Mouse (Mus musculus): Measurements from ENCODE around the gene Mcf2l. TPM values are rescaled to one million over a fixed set of nuclear protein-coding genes. Genes with fewer than 3 reads are reported as not detected.

Mcf2l gene
- total RNA-seq, 4 experiments from 2014 or later = 55.6 to 85.0 (median 65.1) TPM

DNA sequence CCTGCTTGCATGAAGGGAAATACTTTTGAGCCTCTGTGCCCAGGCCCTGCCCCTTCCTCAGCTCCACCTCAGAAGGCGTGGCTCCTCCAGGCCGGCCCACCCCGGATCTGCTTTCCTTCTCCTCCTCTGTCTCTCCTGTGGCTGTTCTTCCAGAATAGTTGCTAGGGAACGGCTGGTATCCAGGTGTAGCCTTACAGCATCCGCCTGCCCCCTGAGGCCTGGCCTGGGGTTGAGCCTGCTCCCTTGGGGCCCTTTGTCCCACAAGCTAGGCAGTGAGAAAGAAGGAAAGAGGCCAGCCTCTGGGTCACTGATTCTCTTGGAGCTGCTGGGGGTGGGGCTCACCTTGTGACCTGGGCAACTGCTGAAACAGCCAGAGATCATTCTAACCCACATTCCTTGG is 38.4 kb downstream of the Mcf2l start:
- no peak for DNase-seq (ENCODE audit: low spot score)

DNA sequence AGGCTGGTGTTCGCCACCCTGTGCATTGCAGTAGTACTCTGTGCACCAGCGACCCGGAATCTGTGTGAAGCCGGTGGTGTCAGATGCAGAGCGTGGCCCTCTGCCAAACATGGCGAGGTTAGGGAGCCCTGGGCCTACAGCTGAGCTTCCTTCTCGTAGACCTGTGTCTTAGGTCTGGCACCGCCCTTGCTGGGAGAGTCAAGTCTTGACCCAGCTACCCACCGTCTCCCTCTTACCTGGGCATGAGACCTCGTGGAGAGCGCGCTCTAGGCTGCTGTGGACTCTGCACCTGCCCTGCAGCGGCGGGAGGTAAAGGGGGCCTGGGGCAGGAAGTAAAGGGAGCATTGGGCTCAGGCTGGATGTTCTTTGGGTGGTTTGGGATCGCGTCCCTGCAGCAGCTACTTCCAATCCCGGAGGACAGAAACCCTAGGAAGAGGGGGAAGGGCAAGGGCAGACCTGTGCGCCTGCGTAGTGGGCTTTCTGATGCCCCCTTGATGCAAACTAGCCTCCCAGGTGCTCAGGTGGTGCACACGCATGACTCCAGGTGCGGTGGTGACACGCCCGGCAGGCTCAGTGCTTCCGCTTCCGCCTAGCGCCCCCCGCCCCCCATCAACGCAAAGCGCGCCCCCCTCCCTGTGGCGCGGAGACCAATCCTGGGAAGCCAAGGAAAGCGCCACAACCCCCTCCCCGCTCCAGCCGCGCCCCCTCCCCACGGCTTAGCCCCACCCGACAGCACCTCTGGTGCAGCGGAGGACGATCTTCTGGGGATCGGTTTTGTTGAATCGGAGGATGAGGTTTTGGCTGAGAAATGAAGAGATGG is 41.8 kb downstream of the Mcf2l start:
- no peak for DNase-seq (ENCODE audit: low spot score)

DNA sequence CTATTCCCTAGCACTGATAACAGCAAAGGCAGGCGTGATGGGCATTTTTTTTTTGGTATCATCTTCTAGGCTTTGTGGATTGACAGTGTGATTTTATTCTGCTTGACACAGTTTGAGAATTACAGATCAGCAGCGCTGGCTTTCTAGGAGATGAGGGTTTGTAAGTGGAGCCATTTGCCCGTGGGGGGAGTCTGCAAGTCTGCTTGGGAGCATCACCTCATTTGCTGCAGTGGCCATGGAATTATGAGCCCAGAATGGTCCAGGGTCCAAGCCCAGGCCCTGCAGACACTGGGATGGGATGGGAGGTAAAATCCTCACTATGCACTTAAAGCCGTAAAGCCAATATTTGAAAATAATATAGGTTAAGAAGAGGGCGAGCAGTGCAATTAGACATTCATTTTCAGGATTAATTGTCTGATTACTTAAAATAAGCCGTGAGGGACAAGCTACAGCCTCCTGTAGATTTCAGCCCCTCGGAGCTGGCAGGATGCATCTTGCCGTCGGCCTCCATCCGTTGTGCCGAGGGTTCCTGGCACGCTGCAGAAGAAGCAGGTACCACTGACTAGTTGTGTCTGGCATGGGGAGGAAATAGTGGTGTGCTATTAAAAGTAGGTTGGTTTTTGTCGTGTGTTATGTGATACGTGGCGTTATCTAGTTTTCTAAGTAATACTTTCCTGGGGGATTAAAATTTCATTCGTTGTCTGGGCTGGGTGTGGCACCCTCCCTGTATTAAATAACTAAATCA is 42.7 kb downstream of the Mcf2l start:
- no peak for DNase-seq (ENCODE audit: low spot score)

DNA sequence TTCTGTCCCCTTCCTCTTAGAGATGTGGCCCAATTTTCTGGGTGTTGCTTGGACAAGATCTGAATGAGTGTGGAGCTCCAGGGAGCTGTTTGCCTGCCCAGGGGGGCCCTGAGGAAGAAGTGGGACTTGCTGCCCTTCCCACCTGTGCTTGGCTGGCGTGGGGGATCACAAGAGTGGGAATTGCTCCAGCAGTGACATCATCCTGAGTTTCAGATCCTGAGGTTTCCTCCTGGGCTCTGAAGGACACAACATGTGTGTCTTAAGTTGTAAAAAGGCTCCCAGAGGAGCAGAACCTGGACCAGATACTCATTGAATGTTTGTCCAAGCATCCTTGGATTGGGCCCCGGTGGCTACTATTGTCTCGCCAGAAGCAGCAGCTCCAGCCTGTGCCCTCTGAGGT is 43.4 kb downstream of the Mcf2l start:
- no peak for DNase-seq (ENCODE audit: low spot score)

DNA sequence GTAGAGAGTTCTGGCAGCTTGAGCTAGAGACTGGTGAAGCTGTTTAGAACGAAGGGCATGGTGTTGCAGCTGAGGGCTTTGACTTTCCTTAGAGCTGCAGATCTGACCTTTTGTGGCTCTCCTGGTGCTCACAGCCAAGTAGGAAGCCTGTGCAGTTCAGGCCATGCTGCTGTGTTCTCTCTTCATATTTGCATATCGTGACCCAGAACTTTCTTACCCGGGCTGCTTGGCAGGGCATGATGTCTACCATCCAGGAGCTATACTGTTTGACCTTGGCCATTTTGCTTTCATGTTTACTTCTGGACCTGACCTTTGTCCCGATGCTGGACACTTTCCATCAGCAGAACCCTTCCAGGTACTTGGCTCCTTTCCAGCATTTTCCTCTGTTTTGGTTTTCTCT is 44.2 kb downstream of the Mcf2l start:
- DNase-seq (ENCODE audit: low spot score) = no peak

DNA sequence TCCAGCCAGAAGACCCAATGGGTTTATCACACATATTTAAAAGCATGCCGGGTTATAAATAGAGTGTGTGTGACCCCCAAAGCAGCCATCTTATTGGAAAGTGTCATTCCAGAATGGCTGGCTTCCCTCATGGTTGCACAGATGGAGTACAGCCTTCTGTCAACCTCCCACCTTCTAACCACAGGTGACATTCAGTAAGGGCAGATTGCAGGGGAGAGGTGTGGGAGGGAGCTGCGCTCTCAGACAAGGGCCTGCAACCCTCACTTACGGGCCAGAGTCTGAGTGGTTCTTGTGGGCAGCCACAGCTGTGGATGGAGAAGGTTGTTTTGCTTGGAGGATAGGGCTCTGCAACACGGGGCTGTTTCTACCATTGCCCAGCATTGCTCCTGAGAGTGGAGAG is 47.0 kb downstream of the Mcf2l start:
- no peak for DNase-seq (ENCODE audit: low spot score)

DNA sequence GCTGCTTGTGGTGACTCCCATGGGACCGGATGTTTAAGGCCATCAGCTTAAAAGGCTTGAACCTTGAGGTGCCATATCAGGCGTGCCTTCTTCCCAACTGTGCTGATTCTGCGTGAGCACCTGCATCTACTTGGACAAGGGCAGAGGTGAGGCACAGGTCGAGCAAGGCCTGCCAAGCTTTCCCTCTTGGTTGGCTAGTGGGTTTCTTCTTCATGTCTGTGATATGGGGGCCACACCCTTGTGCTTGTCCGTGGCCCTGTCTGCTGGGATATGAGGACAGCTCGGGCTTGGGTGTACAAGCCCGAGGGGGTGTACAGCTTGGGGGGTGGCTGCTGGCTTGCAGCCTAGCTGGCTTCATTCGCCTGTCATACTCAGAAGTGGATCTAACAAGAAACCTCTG is 51.4 kb downstream of the Mcf2l start:
- DNase-seq (ENCODE audit: low spot score) = no peak

DNA sequence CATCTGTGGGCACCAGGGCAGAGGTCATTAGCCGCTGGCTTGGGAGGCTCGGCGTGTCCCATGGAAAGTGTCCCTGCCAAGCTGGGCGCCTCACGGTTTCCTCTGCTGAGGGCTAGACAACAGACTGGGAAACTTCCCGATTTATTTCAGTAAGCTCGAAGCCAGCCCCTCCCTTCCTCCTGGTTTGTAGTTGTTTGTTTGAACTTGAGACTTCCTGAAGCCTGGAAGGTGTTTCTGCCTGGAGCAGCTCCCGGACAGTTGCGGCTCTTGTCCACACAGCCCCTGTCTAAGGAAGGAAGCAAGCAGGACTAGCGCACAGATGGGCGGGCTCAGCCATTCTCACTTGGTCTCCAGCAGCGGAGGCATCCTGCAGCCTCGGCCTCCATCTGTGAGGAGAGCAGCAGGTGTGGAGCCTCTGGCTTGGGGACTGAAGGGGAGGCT is 52.4 kb downstream of the Mcf2l start:
- DNase-seq (ENCODE audit: low spot score) = peak; percentile 77

DNA sequence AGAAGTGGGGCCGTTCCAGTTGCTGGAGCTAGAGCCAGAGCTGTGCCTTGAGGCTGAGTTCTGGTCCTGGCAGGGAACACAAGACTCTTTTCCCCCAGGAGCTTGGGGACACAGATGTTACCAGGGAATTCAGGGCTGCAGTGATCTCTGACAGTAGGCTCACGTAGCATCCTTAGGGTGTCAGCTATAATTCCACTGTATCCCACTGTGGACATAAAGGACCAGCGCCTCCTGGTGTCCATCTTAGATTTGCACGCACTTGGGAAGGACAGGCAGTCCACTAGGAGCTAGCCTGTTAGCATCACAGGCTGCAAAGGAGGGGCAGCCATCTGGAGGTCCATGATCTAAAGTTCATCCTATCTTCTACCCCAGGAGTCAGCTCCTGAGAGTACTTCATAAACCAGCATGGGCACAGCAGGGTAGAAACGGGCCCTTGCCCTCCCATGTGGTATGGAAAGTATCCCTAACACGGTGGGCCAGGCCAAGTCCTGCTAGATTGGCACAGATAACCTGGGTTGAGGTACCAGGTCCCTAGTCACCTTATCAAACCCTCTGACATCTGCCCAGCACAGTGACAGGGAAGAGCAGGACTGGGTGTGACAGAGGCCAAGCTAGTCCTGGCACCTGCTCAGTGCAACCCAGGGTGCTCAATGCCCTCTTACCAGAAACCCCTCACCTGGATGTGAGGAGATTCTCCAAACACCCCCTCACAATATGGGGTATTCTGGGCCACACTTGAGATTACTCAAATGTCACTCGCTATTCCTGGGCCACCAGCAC is 53.8 kb downstream of the Mcf2l start:
- peak; percentile 76 for DNase-seq (ENCODE audit: low spot score)

DNA sequence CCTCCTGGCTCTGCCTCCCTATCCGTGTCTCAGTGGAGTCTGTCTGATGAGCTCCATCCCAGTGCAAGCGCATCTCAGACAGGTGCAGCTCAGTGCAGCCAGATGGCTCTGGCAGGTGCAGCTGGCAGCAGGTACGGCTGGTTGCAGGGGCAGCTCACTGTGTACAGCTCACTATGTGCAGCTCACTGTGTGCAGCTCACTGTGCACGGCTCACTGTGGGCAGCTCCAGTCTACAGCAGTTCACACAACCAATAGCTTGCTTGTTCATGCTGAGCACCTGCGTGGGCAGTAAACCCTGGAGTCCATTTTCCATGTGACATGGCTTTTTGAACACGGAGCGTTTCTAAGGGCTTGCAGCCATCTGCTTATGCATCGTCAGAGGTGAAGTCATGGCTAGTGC is 54.4 kb downstream of the Mcf2l start:
- DNase-seq (ENCODE audit: low spot score) = no peak

DNA sequence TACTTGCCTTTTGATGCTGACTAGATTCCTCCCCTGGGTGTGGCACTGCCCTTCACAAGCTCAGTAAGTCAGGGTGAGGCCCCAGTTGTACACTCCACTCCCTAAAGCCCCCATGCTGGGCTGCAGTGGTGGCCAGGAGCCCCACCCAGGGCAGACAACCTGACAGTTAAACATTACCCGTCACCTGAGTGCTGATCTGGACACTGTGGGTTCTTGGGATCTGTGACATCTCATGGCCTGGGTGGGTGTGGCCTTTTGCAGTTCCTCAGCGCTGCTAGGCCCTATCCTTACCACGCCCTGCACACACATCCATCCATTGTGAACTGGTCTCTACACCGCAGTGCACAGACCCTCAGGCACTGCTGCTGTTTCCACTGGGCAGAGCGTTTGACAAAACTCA is 55.3 kb downstream of the Mcf2l start:
- DNase-seq (ENCODE audit: low spot score) = no peak

DNA sequence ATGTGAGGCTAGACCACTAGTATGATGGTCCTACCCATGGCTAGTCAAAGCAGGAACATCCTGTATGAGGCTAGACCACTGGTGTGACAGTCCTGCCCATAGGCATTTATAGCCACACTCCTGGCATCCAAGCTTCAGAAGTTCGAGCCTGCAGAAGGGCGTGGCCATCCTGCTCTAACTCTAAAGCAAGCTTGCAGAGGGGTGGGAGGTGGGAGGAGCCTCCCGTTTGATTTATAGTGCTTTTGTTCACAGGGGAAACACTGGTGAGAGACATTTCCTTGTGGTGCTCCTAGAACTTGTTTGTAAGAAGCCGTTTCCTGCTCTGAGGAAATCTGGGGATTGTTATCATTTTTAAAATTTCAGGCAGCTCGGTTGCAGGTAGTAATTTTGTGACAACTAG is 56.7 kb downstream of the Mcf2l start:
- DNase-seq (ENCODE audit: low spot score) = peak; percentile 49

DNA sequence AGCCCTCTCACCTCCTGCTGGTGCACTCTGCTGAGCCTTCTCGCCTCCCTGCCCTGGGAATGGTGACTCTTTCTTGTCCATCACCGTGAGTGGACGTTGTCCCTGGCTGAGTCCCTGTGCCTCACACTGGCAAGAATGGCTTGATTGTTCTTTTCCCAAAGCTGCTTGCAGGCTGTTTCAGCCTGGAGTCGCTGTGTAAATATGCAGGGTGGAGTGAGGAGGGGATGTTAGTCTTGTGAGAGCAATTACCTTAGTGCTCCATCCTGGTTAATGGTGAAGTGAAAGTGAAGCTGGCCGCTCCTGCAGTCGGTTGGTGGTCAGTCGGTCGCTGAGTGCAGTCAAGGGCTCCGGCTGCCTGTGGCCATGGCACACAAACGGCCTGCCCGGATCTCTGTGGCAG is 57.8 kb downstream of the Mcf2l start:
- DNase-seq (ENCODE audit: low spot score) = no peak

DNA sequence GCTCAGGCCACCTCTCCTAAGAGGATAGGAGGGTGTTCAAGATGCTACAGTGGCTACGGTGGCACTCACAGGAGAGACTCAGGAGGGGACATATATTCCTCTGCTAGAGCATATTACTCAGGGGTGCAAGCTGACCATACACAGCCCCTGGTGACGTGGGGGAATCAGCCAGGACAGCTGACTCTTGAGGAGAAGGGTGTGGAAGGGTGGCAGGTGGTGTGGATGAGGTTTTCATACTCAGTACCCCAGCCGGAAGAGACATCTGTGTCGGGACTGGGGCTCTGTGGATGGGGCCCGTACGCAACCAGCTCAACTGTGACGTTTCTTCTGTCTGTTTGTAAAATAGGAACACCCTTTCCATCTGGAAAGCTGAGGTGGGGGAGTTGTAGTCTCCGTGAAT is 58.9 kb downstream of the Mcf2l start:
- no peak for DNase-seq (ENCODE audit: low spot score)

DNA sequence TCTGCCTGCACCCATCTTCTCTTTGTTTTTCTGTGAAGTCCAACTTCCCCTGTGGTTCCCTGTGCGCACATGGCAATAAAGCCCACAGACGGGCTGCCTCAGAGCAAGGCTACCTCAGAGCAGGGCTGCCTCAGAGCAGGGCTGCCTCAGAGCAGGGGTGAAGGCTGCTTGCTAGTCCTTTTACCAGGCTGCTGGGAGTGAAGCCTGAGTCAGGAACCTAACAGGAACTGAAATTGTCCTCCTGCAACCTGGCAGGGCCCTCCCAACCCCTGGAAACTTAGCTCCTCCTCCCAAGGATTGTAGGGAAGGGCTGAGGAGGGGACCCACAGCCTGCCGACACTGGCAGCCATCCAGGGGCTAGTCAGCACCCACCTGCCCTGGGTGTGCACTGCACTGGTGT is 60.2 kb downstream of the Mcf2l start:
- DNase-seq (ENCODE audit: low spot score) = no peak

DNA sequence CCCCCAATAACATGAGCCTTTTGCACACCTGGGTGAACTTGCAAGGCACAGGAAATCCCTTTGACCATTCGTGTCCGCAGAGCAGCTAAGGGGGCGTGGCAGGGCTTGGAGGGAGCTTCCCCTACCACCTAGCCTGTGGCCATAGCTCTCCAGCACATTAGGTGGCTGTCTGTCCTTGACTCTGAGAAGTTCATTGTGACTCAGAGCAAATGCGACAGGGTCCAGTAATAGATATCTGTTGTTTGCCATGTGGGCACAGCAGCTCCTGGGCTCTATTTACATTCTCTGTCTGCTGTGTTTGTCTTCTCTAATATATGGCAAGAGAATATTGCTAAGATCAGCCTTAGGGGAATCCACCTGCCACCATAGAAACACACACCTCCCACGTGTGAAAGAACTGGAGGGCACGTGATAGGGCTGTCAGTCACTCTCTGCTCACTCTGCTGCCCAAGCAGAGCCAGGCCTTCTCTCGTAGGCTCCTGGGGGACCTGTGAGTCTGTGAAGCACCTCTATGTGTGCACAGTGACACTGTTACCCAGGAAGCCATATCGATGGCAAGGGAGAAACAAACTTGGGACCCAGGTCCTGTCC is 60.9 kb downstream of the Mcf2l start:
- no peak for DNase-seq (ENCODE audit: low spot score)

DNA sequence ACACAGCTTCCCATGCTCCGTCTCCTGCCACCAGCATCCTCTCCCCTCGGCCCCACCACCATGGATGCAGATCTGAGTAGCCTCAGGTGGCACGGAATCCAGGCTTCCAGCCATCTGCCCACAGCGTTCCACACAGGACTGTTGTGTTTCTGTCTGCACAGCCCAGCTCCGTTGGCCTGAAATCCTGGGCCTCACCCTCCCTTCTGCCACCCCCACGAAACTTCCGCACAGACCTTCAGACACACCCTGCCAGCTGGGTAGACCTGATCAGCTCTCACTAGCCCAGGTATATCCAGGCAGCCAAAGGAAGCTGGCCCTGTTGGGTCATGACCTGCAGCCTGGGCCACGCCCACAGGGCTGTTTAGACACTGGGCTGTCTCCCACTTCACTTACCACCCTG is 66.9 kb downstream of the Mcf2l start:
- no peak for DNase-seq (ENCODE audit: low spot score)

DNA sequence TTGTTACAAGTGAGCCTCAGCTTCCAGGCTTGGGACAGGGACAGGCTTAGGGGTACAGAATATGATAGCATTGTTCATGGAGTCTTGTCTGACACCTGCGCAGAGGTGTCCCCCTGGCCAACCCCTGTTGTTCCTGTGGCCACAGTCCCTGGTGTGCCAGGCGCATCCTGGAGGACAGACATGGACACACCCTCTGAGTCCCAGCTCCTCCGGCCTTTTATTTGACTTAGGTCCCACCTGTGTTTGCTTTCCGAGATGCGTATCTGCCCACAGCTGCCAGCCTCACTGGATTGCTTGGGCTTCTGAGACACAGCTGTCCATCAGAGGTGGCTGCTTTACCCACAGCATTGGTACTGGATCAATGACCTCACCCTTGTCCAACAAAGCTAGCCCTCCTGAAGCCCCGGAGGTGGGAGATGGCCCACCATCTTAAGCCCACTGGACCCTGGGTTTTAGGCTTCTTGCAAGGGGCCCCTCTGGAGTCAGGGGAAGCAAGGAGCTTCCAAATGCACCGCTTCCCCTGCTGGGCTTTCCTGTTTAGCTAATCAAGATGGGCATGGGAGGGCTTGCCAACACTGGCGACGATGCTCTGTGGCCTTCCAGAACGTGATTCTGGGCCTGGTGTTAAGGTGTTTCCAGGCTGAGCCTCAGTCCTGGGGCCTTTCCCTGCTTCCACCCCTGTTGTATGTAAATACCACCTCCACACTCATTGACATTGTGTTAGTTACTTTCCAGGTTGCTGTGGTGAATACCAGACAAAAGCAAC is 67.7 kb downstream of the Mcf2l start:
- DNase-seq (ENCODE audit: low spot score) = no peak

DNA sequence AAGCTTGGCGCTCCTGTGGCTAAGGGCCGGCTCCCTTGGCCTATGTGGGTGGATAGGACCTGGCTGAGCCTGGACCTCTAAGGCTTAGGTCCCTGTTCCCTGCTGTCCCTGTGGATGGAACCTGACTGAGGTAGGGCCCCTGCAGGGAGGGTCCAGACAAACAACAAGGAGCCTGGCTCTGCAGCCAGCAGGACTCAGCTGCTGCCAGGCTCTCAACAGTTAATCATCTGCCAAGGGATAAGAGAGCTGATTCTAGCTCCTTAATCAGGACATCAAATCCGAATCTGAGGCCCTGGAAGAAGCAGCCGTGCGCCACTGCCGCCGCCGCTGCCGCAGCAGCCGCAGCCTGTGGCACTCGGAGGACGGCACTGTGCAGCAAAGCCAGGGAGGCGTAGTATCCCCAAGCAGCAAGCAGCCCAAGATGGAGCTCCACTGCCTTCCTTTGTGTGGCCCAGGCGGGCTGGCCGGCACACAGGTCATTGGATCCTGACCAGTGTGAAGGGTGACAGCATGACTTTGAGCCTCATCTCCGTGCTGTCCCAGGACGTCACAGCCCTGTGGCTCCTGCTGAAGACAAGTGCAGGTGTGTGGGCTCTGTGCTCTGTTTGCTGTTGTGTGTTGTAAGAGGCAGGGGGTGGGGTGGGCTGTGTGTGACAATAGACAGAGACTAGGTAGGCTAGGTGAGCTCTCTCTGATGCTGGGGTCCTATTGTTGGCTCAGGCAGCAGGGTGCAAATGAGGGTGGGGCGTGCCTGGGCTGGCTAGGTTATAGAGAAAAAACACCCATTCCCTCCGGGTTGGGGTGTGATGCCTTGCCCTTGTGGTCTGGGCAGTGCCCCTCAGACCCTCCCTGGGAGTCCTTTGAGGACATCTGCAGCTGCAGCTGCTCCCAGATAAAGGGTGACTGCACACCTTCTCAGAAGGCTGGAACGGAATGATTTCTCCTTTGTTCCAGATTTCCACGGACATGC is 74.3 kb downstream of the Mcf2l start:
- DNase-seq (ENCODE audit: low spot score) = no peak

DNA sequence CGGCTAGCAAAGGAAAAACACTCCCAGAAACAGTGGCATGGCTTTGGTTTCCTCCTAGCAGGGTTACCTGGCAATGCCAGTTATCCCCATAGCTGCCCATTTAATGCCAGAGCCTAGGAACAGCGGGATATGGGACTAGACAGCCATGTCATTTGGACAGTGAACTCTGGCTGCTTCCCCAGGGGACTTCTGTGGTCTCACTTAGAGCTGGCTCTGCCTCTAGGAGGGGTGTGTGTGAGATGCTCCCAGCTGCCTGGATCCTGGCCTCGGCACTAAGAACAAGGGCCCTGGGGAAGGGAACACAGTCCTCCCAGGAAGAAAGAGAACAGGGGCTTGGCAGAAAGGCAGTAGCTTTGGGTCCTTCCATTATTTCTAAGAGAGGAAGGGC is 75.0 kb downstream of the Mcf2l start:
- DNase-seq (ENCODE audit: low spot score) = no peak

All from heart, adult 8-10 months (tissue).